Mouse (Mus musculus) liver, embryonic 14.5 days (tissue): ENCODE measurements around the gene Fcgr4. TPM values are rescaled to one million over a fixed set of nuclear protein-coding genes. Genes with fewer than 3 reads are reported as not detected.
"Not testable (repeated sequence)": the region's sequence is repeated elsewhere in the genome, so short reads cannot be mapped to it uniquely, and the experiment has no call there.

Experiments
- ATAC-seq: fragments of 200-750 bp; cut with Nextera tagmentation; 2 replicates; pipeline ENCODE4 v1.8.0; 2017; ENCODE audit warnings: moderate number of reproducible peaks, mild to moderate bottlenecking, moderate library complexity; ENCODE audit not compliant: insufficient read depth
- DNase-seq, 3 experiments: peaks; one replicate each; pipeline ENCODE4 v3.0.0-alpha.2; 2012 to 2013; ENCODE audit warnings: low read depth in 3 of 3, low spot score in 3 of 3
- H3K27ac ChIP-seq: fragments of 300-500 bp; sonication (generic); 2 replicates; pipeline ENCODE4 v1.5.1; 2014; ENCODE audit warnings: moderate library complexity, mild to moderate bottlenecking, control low read depth, inconsistent platforms
- H3K27me3 ChIP-seq: fragments of 300-500 bp; sonication (generic); 2 replicates; pipeline ENCODE4 v1.6.1; 2014; ENCODE audit warnings: mild to moderate bottlenecking, low read length, moderate library complexity; ENCODE audit not compliant: control insufficient read depth, insufficient read depth
- H3K36me3 ChIP-seq: fragments of 300-500 bp; sonication (generic); replicated peaks from 2 replicates; pipeline ENCODE4 v1.6.1; 2014; ENCODE audit warnings: low read depth; ENCODE audit not compliant: control insufficient read depth, insufficient read depth
- H3K4me1 ChIP-seq, 2 experiments: fragments of 200-500 bp in 1 of 2; fragments of 300-500 bp in 1 of 2; sonication (generic) in 1 of 2; replicated peaks; 2 replicates each; pipeline ENCODE4 v1.6.1; 2012 to 2014; ENCODE audit warnings: antibody characterized with exemption in 1 of 2, inconsistent platforms in 1 of 2, low read length in 1 of 2; ENCODE audit not compliant: control insufficient read depth in 2 of 2, insufficient read depth in 2 of 2
- H3K4me2 ChIP-seq: fragments of 300-500 bp; sonication (generic); 2 replicates; pipeline ENCODE4 v1.6.1; 2014; ENCODE audit warnings: low read depth, mild to moderate bottlenecking, control low read depth, moderate library complexity
- H3K4me3 ChIP-seq, 2 experiments: fragments of 200-500 bp in 1 of 2; fragments of 300-500 bp in 1 of 2; sonication (generic) in 1 of 2; 2 replicates each; pipeline ENCODE4 v1.5.1; 2012 to 2014; ENCODE audit warnings: low read depth in 2 of 2, low read length in 2 of 2, mild to moderate bottlenecking in 2 of 2, control low read depth in 1 of 2, inconsistent platforms in 1 of 2, moderate library complexity in 1 of 2; ENCODE audit not compliant: insufficient read depth in 1 of 2
- H3K9ac ChIP-seq: fragments of 300-500 bp; sonication (generic); replicated peaks from 2 replicates; pipeline ENCODE4 v1.6.1; 2014; ENCODE audit warnings: mild to moderate bottlenecking, control low read depth, moderate library complexity
- H3K9me3 ChIP-seq: fragments of 300-500 bp; sonication (generic); 2 replicates; pipeline ENCODE4 v1.6.1; 2016; ENCODE audit warnings: low read length, mixed read lengths; ENCODE audit not compliant: control insufficient read depth
- CTCF ChIP-seq: IDR thresholded peaks from 2 replicates; pipeline ENCODE4 v1.5.1; 2016; ENCODE audit warnings: antibody characterized with exemption, low read depth, control low read depth
- WGBS: fragments of 180-500 bp; shearing (Covaris S2); extraction: QIAGEN DNeasy Blood & Tissue Kit; methylation state at CpG from one replicate; pipeline ENCODE4 v1.1.7; 2014; ENCODE audit not compliant: insufficient replicate concordance; 5-methylcytosine and 5-hydroxymethylcytosine counted together
- polyA plus RNA-seq, 2 experiments: library from polyadenylated mRNA; depleted of rRNA in 1 of 2; stranded (reverse) in 1 of 2; unstranded in 1 of 2; fragments of >200 nt; fragmentation: Nextera tagmentation in 1 of 2; extraction: Ambion mirVana in 1 of 2; gene quantifications; 2 replicates each; pipeline versions ENCODE4 v1.2.1 to v1.2.3; 2012 to 2014

Gene Fcgr4
- polyA plus RNA-seq, 2 experiments: 1.7 to 2.6 TPM

GRCm38 (mm10) chr1:171072217-171072616, 53.5 kb downstream of the Fcgr4 start:
- not testable (repeated sequence) for H3K27ac ChIP-seq, H3K9ac ChIP-seq, H3K36me3 ChIP-seq, H3K4me2 ChIP-seq, H3K4me3 ChIP-seq, H3K4me1 ChIP-seq, DNase-seq, H3K9me3 ChIP-seq
- peak; percentile 70 for ATAC-seq
- H3K27me3 ChIP-seq: peaks cover 18% of the 10 kb centered on the region
- WGBS: no CpG with 5 or more reads among the region's 45 CpGs

GRCm38 (mm10) chr1:171074283-171074682, 55.6 kb downstream of the Fcgr4 start:
- H3K36me3 ChIP-seq, H3K4me3 ChIP-seq, H3K4me1 ChIP-seq, H3K9ac ChIP-seq, H3K27ac ChIP-seq, H3K9me3 ChIP-seq, H3K4me2 ChIP-seq: not testable (repeated sequence)
- peak; percentile 66 for ATAC-seq
- 5% methylated on average over 4 of the region's 10 CpGs for WGBS
- H3K27me3 ChIP-seq: peaks cover 26% of the 10 kb centered on the region
- peak in 2 of 3 experiments; percentile 52 to 54 for DNase-seq

- H3K27ac ChIP-seq, H3K36me3 ChIP-seq, H3K4me3 ChIP-seq, H3K4me1 ChIP-seq, H3K4me2 ChIP-seq, H3K9me3 ChIP-seq, DNase-seq, H3K9ac ChIP-seq, ATAC-seq: not testable (repeated sequence)
- H3K27me3 ChIP-seq: peaks cover 14% of the 10 kb centered on the region
- WGBS: 66% methylated on average over 3 of the region's 5 CpGs
Measured at GRCm38 (mm10) chr1:171076176-171076575, 57.5 kb downstream of the Fcgr4 start.

GRCm38 (mm10) chr1:171077192-171077591, 58.5 kb downstream of the Fcgr4 start:
- H3K4me3 ChIP-seq, H3K36me3 ChIP-seq, DNase-seq, H3K27ac ChIP-seq, H3K4me1 ChIP-seq, H3K4me2 ChIP-seq, ATAC-seq, H3K9ac ChIP-seq, H3K9me3 ChIP-seq: not testable (repeated sequence)
- peaks cover 14% of the 10 kb centered on the region for H3K27me3 ChIP-seq
- 46% methylated on average over 5 of the region's 5 CpGs for WGBS

GRCm38 (mm10) chr1:171077955-171078354, 59.2 kb downstream of the Fcgr4 start:
- H3K27ac ChIP-seq, H3K4me2 ChIP-seq, H3K4me3 ChIP-seq, H3K9ac ChIP-seq, DNase-seq, H3K36me3 ChIP-seq, ATAC-seq, H3K9me3 ChIP-seq, H3K4me1 ChIP-seq: not testable (repeated sequence)
- 3% methylated on average over 17 of the region's 27 CpGs for WGBS
- H3K27me3 ChIP-seq: peaks cover 14% of the 10 kb centered on the region
- 0 out of 2 replicates have a peak, but pooled peaks have one; percentile 13 for TF ChIP-seq CTCF

GRCm38 (mm10) chr1:171078419-171078818, 59.7 kb downstream of the Fcgr4 start:
- not testable (repeated sequence) for H3K9ac ChIP-seq

GRCm38 (mm10) chr1:171079345-171079744, 60.6 kb downstream of the Fcgr4 start:
- H3K4me2 ChIP-seq, H3K4me1 ChIP-seq, DNase-seq, H3K9ac ChIP-seq, H3K4me3 ChIP-seq, H3K27ac ChIP-seq, H3K36me3 ChIP-seq, H3K9me3 ChIP-seq: not testable (repeated sequence)
- peak; percentile 73 for ATAC-seq
- 0% methylated on average over 1 of the region's 35 CpGs for WGBS
- H3K27me3 ChIP-seq: peaks cover 14% of the 10 kb centered on the region

More at GRCm38 (mm10) chr1:171078419-171078818, 59.7 kb downstream of the Fcgr4 start:
- not testable (repeated sequence) for H3K4me2 ChIP-seq, H3K9me3 ChIP-seq, H3K27ac ChIP-seq, H3K4me3 ChIP-seq, DNase-seq, H3K4me1 ChIP-seq, ATAC-seq, H3K36me3 ChIP-seq
- peaks cover 14% of the 10 kb centered on the region for H3K27me3 ChIP-seq
- 19% methylated on average over 11 of the region's 12 CpGs for WGBS
